Mouse (Mus musculus) erythroblast, embryonic 14.5 days (primary cell): Measurements from ENCODE around the gene Adam17.

Source experiments
- GATA1 ChIP-seq: IDR thresholded peaks from 2 replicates; pipeline ENCODE4 v1.6.1; 2012; ENCODE audit warnings: low read length, inconsistent platforms, mixed read lengths
- TAL1 ChIP-seq: IDR thresholded peaks from 3 replicates; pipeline ENCODE4 v1.6.1; 2012; ENCODE audit warnings: low read length, inconsistent platforms, mixed read lengths

DNA sequence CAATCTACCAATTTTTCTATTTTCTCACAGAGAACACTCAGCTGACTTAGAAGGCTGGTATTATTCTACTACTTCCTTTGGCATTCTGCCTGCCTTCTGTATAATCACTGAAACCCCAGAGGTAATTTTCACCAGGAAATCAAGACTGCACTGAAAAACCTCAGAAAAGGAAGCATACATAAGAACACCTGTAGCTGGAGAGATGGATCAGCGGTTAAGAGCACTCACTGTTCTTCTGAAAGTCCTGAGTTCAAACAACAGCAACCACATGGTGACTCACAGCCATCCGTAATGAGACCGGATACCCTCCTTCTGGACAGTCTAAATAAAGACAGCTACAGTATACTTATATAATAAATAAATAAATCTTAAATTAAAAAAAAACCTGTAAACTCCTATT lies 36.2 kb upstream of the Adam17 start:
- TF ChIP-seq GATA1 (no peak), TAL1 (no peak)
